Mouse (Mus musculus) ES-CJ7 (cell line): ENCODE measurements around the gene Fam19a1.
A peak's percentile ranks its signal among the peaks of the same experiment; 100 is the strongest.

Experiments used
- DNase-seq: peaks from one replicate; pipeline ENCODE4 v3.0.0; 2011; ENCODE audit warnings: low read depth, low spot score

Gene Fam19a1

GRCm38 (mm10) chr6:96437814-96438213 lies 324.9 kb downstream of the Fam19a1 start:
- no peak for DNase-seq

GRCm38 (mm10) chr6:96439419-96439818 lies 326.5 kb downstream of the Fam19a1 start:
- no peak for DNase-seq

- no peak for DNase-seq
These were observed 329.0 kb downstream of the Fam19a1 start for GRCm38 (mm10) chr6:96441971-96442370.

- no peak for DNase-seq
These were observed 334.5 kb downstream of the Fam19a1 start for GRCm38 (mm10) chr6:96447466-96447865.

GRCm38 (mm10) chr6:96456266-96456665 lies 343.3 kb downstream of the Fam19a1 start:
- no peak for DNase-seq

GRCm38 (mm10) chr6:96457590-96458259 lies 344.8 kb downstream of the Fam19a1 start:
- DNase-seq, result peak; percentile 50

- peak; percentile 71 for DNase-seq
These were observed 346.1 kb downstream of the Fam19a1 start for GRCm38 (mm10) chr6:96459041-96459440.

- DNase-seq, result no peak
These were observed 386.5 kb downstream of the Fam19a1 start for GRCm38 (mm10) chr6:96499464-96499863.

GRCm38 (mm10) chr6:96541600-96541999 lies 428.6 kb downstream of the Fam19a1 start:
- no peak for DNase-seq

GRCm38 (mm10) chr6:96544832-96545231 lies 431.9 kb downstream of the Fam19a1 start:
- DNase-seq, result no peak

- no peak for DNase-seq
These were observed 437.5 kb downstream of the Fam19a1 start for GRCm38 (mm10) chr6:96550431-96550830.

- no peak for DNase-seq
These were observed 465.7 kb downstream of the Fam19a1 start for GRCm38 (mm10) chr6:96578649-96579048.

- no peak for DNase-seq
These were observed 467.8 kb downstream of the Fam19a1 start for GRCm38 (mm10) chr6:96580726-96581125.

GRCm38 (mm10) chr6:96581187-96581586 lies 468.2 kb downstream of the Fam19a1 start:
- no peak for DNase-seq

GRCm38 (mm10) chr6:96587427-96587826 lies 474.5 kb downstream of the Fam19a1 start:
- no peak for DNase-seq

GRCm38 (mm10) chr6:96593031-96593430 lies 480.1 kb downstream of the Fam19a1 start:
- DNase-seq, result no peak

GRCm38 (mm10) chr6:96595201-96595600 lies 482.2 kb downstream of the Fam19a1 start:
- DNase-seq, result peak; percentile 37

GRCm38 (mm10) chr6:96624196-96624595 lies 511.2 kb downstream of the Fam19a1 start:
- DNase-seq, result no peak

GRCm38 (mm10) chr6:96631518-96631917 lies 518.6 kb downstream of the Fam19a1 start:
- DNase-seq, result no peak

- DNase-seq, result no peak
These were observed 519.3 kb downstream of the Fam19a1 start for GRCm38 (mm10) chr6:96632243-96632642.

- no peak for DNase-seq
These were observed 522.7 kb downstream of the Fam19a1 start for GRCm38 (mm10) chr6:96635663-96636062.

- no peak for DNase-seq
These were observed 535.8 kb downstream of the Fam19a1 start for GRCm38 (mm10) chr6:96648742-96649141.

GRCm38 (mm10) chr6:96649267-96649666 lies 536.3 kb downstream of the Fam19a1 start:
- DNase-seq, result no peak

GRCm38 (mm10) chr6:96666311-96666710 lies 553.4 kb downstream of the Fam19a1 start:
- DNase-seq, result no peak
